Mouse (Mus musculus): ENCODE data around the gene Ebp. TPM values are rescaled to one million over a fixed set of nuclear protein-coding genes. Genes with fewer than 3 reads are reported as not detected.

Ebp gene
- polyA plus RNA-seq, 1 experiment from 2014 or later = 54.2 TPM

GRCm38 (mm10) chrX:8204076-8204475, 10.8 kb upstream of the Ebp start:
- Histone ChIP-seq H3K9ac (ENCODE audit: low read depth, low read length) (no peak overlapping the region), H3K4me1 (replicated peaks; ENCODE audit: insufficient read depth, low read length) (no peaks in the 10 kb centered on the region), H3K9me3 (replicated peaks; ENCODE audit: low read length) (no peaks in the 10 kb centered on the region), H3K36me3 (ENCODE audit: insufficient read depth, low read length) (no peaks in the 10 kb centered on the region), H3K4me2 (ENCODE audit: low read length) (no peak overlapping the region), H3K27me3 (ENCODE audit: insufficient read depth, low read length) (no peaks in the 10 kb centered on the region), H3K27ac (no peak overlapping the region), H3K4me3 (replicated peaks; ENCODE audit: low read depth, low read length) (no peak overlapping the region)
- DNase-seq (ENCODE audit: low spot score) (no peak), ATAC-seq (replicated peaks; ENCODE audit: low FRiP score, low read depth) (no peak)
- WGBS = 84% methylated on average over 10 of the region's 10 CpGs
- no peak for TF ChIP-seq CTCF (IDR thresholded peaks at IDR 0.05; ENCODE audit: low read depth)

GRCm38 (mm10) chrX:8203105-8203504, 9.8 kb upstream of the Ebp start:
- no peak for TF ChIP-seq CTCF (IDR thresholded peaks at IDR 0.05; ENCODE audit: low read depth)
- no peak overlapping the region for H3K4me2 ChIP-seq (ENCODE audit: low read length)
- no peaks in the 10 kb centered on the region for H3K27me3 ChIP-seq (ENCODE audit: insufficient read depth, low read length)
- DNase-seq (ENCODE audit: low spot score) (no peak), ATAC-seq (replicated peaks; ENCODE audit: low FRiP score, low read depth) (no peak)
- H3K9me3 ChIP-seq (replicated peaks; ENCODE audit: low read length) = no peaks in the 10 kb centered on the region
- WGBS = 84% methylated on average over 14 of the region's 14 CpGs
- H3K27ac ChIP-seq = no peak overlapping the region
- H3K4me1 ChIP-seq (replicated peaks; ENCODE audit: insufficient read depth, low read length) = no peaks in the 10 kb centered on the region
- no peak overlapping the region for H3K4me3 ChIP-seq (replicated peaks; ENCODE audit: low read depth, low read length)
- H3K36me3 ChIP-seq (ENCODE audit: insufficient read depth, low read length) = no peaks in the 10 kb centered on the region
- no peak overlapping the region for H3K9ac ChIP-seq (ENCODE audit: low read depth, low read length)

- peak overlapping the region; percentile 46 for H3K4me3 ChIP-seq (replicated peaks; ENCODE audit: low read depth, low read length)
- H3K9me3 ChIP-seq (replicated peaks; ENCODE audit: low read length) = no peaks in the 10 kb centered on the region
- no peak for TF ChIP-seq CTCF (IDR thresholded peaks at IDR 0.05; ENCODE audit: low read depth)
- no peaks in the 10 kb centered on the region for H3K27me3 ChIP-seq (ENCODE audit: insufficient read depth, low read length)
- H3K36me3 ChIP-seq (ENCODE audit: insufficient read depth, low read length) = no peaks in the 10 kb centered on the region
- H3K4me2 ChIP-seq (ENCODE audit: low read length) = peak overlapping the region; percentile 63
- H3K9ac ChIP-seq (ENCODE audit: low read depth, low read length) = peak overlapping the region; percentile 60; the same call in 1 of the 2 replicates
- H3K4me1 ChIP-seq (replicated peaks; ENCODE audit: insufficient read depth, low read length) = no peaks in the 10 kb centered on the region
- peak; percentile 98 for ATAC-seq (replicated peaks; ENCODE audit: low FRiP score, low read depth)
- H3K27ac ChIP-seq = peak overlapping the region; percentile 50; the same call in 1 of the 2 replicates
- peak; percentile 85 for DNase-seq (ENCODE audit: low spot score)
- WGBS = 23% methylated on average over 38 of the region's 38 CpGs
These were observed 483 bp downstream of the Ebp start for GRCm38 (mm10) chrX:8192640-8193418.

- Histone ChIP-seq H3K36me3 (ENCODE audit: insufficient read depth, low read length) (no peaks in the 10 kb centered on the region), H3K4me3 (replicated peaks; ENCODE audit: low read depth, low read length) (peak overlapping the region; percentile 46), H3K27ac (peak overlapping the region; percentile 36; the same call in 1 of the 2 replicates), H3K4me1 (replicated peaks; ENCODE audit: insufficient read depth, low read length) (no peaks in the 10 kb centered on the region), H3K27me3 (ENCODE audit: insufficient read depth, low read length) (no peaks in the 10 kb centered on the region), H3K9ac (ENCODE audit: low read depth, low read length) (peak overlapping the region; percentile 60; the same call in 1 of the 2 replicates), H3K4me2 (ENCODE audit: low read length) (peak overlapping the region; percentile 63), H3K9me3 (replicated peaks; ENCODE audit: low read length) (no peaks in the 10 kb centered on the region)
- DNase-seq (ENCODE audit: low spot score) (peak; percentile 40), ATAC-seq (replicated peaks; ENCODE audit: low FRiP score, low read depth) (no peak)
- TF ChIP-seq CTCF (IDR thresholded peaks at IDR 0.05; ENCODE audit: low read depth) = no peak; the same call in 1 of the 2 replicates
- WGBS = 34% methylated on average over 13 of the region's 13 CpGs
These were observed 1.1 kb downstream of the Ebp start for GRCm38 (mm10) chrX:8192126-8192639.

GRCm38 (mm10) chrX:8182871-8183540, 10.3 kb downstream of the Ebp start:
- no peaks in the 10 kb centered on the region for H3K4me1 ChIP-seq (replicated peaks; ENCODE audit: insufficient read depth, low read length)
- no peak for DNase-seq (ENCODE audit: low spot score)
- H3K36me3 ChIP-seq (ENCODE audit: insufficient read depth, low read length) = no peaks in the 10 kb centered on the region
- WGBS = 17% methylated on average over 7 of the region's 7 CpGs
- H3K9ac ChIP-seq (ENCODE audit: low read depth, low read length) = no peak overlapping the region
- no peaks in the 10 kb centered on the region for H3K27me3 ChIP-seq (ENCODE audit: insufficient read depth, low read length)
- H3K27ac ChIP-seq = no peak overlapping the region
- no peaks in the 10 kb centered on the region for H3K9me3 ChIP-seq (replicated peaks; ENCODE audit: low read length)
- no peak overlapping the region for H3K4me3 ChIP-seq (replicated peaks; ENCODE audit: low read depth, low read length)
- no peak for TF ChIP-seq CTCF (IDR thresholded peaks at IDR 0.05; ENCODE audit: low read depth)
- no peak overlapping the region for H3K4me2 ChIP-seq (ENCODE audit: low read length)
- ATAC-seq (replicated peaks; ENCODE audit: low FRiP score, low read depth) = no peak

GRCm38 (mm10) chrX:8179646-8180045, 13.7 kb downstream of the Ebp start:
- H3K4me1 ChIP-seq (replicated peaks; ENCODE audit: insufficient read depth, low read length) = no peaks in the 10 kb centered on the region
- ATAC-seq (replicated peaks; ENCODE audit: low FRiP score, low read depth) = no peak
- H3K27ac ChIP-seq = no peak overlapping the region
- no peaks in the 10 kb centered on the region for H3K9me3 ChIP-seq (replicated peaks; ENCODE audit: low read length)
- DNase-seq (ENCODE audit: low spot score) = no peak
- no peaks in the 10 kb centered on the region for H3K27me3 ChIP-seq (ENCODE audit: insufficient read depth, low read length)
- H3K4me2 ChIP-seq (ENCODE audit: low read length) = no peak overlapping the region
- no peak overlapping the region for H3K9ac ChIP-seq (ENCODE audit: low read depth, low read length)
- WGBS = 91% methylated on average over 5 of the region's 5 CpGs
- no peak for TF ChIP-seq CTCF (IDR thresholded peaks at IDR 0.05; ENCODE audit: low read depth)
- no peak overlapping the region for H3K4me3 ChIP-seq (replicated peaks; ENCODE audit: low read depth, low read length)
- no peaks in the 10 kb centered on the region for H3K36me3 ChIP-seq (ENCODE audit: insufficient read depth, low read length)
